Mouse (Mus musculus): ENCODE measurements around the gene Ptpn6. TPM values are rescaled to one million over a fixed set of nuclear protein-coding genes. Genes with fewer than 3 reads are reported as not detected.

Ptpn6 gene
- total RNA-seq, 1 experiment from 2014 or later, result 9.1 TPM

DNA sequence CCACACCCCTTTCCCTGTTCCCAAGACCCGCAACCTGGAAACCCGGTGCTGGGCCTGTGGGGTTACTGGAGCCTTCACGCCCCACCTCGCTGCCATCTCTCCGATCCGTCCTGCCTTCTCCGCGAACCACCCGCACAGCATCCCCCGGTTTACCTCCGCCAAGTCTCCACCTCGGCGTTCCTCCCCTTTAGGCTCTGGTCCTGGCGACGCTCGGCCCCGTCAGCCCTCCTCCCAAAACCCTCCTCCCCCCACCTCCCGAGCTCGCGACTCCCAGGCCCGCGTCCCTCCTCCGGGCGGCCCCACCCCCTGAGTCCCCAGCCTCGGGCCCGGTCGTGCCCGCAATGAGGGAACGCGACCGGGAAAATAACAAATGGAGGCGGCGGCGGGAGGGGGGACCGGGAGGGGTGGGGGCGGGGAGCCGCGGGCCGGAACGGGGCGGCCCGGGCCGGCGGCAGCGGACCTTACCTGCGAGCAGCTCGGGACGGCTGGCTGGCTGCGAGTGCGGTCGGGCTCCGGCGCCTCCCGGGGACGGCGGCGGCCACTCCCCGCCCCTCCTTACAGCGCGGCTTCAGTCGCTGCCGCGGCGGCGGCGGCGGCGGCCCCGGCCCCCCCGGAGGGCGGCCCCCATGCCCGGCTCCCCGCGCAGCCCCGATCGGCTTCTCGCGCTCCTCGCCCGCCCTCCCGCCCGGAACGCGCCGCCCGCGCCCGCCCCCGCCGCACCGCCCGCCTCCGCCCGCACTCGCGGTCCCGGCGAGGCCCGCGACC is 17.5 kb upstream of the Ptpn6 start, which contains the start of the genes Gm45234 and Atn1:
Gene Gm45234, minus strand, starts transcription at position 191 of the 765 bp plus-strand sequence.
Gene Atn1, minus strand, starts transcription at position 694 of the 765 bp plus-strand sequence.
- DNase-seq, result peak; percentile 82

DNA sequence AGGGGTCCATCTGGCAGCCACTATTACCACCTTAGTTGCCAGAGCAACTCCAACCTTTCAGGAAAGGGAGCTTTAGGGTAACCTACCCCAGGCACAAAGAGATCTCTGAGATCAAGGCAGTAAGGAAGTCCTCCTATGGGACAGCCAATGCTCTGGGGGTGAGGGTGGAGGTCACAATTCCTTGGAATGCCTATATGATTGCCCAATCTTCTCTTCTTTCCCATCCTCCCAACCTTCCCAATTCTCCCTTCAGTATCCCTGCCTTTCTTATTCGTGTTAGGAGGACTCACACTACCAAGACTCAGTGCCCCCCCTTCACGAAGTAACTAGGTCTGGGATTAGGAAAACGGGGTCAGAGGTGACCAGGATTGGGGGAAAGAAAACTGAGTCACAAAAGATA is 16.8 kb upstream of the Ptpn6 start:
- DNase-seq, result no peak

DNA sequence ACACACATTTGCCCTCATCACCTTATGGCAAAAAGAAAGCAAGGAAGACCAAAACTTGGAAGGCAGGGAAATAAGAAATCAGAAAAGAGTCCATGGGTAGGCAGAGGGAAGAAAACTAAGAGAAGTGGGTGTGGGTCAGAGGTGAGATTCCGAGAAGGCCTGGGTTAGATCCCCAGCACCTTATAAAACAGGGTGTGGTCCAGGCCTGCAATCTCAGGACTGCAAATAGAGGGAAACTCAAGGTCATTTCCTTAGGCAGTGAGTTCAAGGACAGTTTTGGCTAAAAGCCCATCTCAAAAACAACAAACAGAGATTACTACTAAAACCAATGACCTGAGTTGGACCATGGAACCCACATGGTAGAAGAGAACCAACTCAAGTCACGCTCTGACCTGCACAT is 15.3 kb upstream of the Ptpn6 start:
- no peak for DNase-seq

DNA sequence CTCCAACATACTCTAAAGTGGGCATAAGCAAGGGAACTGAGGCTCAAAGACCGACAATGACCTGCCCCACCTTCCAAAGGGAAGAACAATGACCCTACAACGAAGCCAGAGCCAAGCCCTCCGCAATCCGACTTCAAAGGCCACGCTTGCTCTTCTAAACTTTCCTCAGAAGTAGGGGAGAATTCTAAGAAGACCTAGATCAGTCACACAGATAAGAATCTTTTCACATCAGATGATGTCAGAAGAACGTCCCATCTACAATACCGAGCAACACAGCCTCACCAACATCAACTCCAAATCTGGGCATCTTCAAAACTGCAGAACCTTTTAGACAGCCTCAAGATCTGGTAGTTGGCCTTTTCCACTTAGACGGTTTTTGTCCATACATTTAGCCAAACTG is 11.9 kb upstream of the Ptpn6 start:
- DNase-seq, result no peak

DNA sequence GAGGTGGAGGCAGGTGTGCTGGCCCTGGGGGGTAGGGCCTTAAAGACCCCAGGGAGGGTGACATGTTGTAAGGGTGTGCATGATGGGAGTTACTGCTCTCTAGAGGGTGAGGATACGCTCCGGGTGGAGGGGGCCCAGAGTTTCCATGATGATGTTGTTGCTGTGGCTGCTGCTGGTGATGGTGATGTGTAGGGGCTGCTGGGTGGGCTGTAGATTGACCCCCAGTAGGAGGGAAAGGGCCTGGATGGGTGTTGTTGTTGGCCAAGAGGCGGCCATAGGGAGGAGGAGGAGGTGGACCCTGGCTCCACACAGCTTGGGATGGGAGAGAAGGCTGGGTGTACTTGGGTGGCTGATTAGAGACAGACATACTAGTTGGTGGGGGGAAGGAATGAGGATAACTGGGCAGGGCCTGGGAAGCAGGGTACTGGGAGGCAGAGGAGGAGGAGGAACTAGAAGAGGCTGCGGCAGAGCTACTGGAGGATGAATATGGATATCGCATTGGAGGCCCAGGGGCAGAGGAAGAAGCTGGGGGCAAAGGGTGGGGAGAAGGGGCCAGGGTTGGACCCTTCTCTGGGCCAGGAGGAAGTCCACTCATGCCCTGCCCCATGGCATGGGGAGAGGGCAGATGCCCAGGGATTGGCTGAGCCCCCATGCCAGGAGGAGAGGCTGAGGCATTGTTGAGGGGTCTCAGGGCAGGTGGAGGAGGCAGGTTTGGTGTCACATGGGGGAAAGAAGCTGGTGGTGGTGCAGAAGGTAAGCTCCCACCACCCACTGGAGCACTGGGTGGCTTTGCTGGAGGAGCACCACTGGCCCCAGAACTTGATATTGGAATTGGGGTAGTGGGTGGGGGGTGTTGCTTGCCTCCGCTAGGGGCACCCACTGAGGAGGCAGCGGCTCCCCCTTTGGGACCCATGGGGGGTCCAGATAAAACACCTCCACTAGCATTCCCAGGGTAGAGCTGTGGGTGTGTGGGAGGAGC is 8.4 kb upstream of the Ptpn6 start:
- DNase-seq, result no peak

DNA sequence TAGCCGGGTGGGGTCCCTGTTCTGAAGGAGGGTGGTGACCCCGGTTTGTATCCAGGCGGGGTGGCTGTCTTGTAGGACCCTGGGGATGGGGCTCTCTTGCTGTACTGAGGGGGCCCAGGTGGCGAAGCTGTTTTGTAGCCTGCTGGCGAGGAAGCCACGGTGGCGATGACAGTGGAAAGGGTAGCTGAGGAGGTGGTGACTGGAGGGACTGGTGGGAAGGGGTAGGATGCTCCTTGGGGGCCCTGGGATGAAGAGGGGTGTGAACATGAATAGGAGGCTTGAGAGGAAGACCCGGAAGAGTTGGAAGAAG is 7.7 kb upstream of the Ptpn6 start:
- DNase-seq, result no peak

DNA sequence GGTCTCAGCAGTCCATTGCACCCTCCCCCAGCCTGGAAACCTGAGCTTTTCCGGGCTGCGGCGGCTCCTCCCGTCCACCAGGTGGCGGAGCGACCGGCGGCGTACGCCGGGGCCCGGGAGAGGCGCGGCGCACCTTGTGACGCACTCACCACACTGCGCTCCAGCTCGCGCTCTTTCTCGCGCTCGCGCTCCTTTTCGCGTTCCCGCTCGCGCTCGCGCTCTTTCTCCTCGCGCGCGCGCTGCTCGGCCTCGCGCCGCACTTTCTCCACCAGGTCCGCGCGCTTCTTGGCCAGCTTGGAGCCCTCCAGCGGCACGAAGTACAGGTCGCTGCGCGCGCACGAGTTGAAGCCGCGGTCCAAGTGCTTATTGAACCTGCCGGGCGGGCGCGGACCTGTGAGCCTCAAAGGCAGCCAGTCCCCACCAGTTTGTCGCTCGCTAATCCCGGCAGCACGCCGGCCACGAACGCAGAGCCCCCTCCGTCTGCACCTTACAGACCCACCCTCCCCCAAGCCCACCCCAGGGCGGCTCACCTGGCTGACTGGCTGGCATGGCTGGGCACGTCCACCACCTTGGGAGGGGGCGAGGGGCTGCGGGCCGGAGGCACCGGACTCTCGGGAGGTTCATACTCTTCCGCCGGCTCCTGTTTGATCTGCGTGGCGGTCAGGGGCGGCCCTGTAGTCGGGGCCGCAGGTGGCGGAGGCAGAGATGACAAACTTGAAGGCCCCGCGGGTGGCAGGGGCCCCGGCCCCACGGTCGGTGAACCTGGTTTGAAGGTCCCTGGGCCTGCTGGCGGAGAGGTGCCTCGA is 7.2 kb upstream of the Ptpn6 start:
- DNase-seq, result peak; percentile 93

DNA sequence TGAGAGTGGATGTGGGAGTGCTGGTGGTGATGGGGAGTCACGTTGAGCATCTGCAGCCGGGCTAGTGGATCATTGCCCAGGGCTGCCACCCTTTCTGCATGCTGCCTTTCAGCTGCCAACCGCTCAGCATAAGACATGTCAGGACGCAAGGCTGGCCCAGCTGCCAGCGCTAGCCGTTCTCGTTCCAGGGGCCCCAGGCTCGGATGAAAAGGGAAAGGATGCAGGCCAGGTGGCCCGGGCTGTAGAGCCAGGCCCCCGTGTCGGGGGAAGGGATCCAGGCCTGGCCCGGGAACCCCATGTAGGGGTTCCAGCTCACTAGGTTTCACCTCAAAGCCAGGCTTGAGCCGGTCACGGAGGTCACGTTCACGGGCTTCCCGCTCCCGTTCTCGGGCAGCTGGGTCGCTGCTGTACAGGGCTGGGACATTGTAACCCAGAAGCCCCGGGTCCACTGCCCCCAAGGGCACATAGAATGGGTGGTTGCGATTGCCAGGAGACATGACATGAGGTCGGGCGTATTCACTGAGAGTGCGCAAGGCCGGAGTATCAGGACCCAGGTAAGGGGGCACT is 6.3 kb upstream of the Ptpn6 start:
- DNase-seq, result no peak

DNA sequence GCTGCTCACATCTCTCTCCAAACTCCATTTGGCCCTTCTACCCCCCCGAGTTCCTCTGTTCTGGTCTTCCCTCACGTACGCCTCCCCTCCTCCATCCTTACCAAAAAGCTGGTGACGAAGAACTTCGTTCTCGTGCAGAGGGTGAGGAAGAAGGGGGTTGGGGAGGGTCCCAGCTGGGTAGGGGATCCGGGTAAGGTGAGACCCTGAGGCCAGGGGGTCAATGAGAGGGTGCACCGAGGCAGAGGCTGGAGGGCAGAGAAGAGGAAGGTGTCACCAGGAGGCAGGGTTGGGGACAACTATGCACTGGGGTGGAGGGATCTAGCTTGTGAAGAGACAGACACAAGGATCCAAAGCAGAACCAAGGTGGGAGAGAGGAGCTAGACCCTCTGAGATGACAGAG is 5.1 kb upstream of the Ptpn6 start:
- no peak for DNase-seq

DNA sequence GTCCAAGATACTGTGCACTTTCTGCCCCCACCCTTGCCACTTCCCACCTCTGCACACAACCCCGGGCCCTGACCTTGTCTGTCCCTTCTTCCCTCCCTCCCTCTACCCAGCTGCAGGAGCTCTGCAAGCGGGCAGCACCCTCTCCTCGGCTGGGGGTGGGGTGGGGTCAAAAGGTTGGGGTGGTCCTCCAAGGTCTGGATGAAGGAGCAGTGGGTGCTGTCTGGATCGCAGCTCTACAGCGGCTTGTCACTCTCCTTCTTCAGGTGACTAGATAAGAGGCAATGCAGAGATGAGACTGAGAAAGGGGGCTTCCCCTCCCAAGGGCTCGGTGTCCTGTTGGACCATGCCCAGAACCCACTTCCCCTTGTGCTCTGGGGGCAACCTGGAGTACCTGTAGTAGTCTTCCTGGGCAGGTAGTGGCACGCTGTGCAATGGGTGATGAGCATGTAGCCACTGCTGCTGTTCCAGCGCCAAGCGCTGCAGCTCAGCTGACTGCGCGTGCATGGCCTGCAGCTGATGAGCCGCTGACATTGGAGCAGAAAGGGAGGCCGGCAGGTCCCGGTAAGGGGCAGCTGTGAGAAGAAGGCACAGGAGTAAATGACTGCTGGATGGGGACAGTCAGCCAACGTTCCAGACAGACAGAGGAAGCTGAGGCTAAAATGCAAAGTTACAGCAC is 4.5 kb upstream of the Ptpn6 start:
- no peak for DNase-seq

DNA sequence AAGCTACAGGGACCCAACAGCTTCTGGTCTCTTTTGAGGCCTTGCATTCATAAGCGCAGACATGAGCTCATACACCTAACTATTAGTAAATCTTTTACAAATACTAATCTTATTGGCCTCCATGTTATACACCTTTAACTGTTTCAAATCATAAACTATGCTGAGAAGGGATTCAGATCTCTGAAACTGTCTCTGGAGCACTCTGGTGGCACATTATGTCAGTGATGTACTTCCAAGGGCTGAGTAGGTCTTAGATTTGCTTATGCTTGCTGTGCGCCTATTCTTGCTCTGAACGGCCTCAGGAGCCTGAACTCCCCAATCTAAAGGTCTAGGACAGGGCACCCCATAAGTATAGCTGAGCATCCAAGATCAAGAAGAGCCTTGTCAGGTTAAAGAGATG is 3.3 kb upstream of the Ptpn6 start:
- no peak for DNase-seq

DNA sequence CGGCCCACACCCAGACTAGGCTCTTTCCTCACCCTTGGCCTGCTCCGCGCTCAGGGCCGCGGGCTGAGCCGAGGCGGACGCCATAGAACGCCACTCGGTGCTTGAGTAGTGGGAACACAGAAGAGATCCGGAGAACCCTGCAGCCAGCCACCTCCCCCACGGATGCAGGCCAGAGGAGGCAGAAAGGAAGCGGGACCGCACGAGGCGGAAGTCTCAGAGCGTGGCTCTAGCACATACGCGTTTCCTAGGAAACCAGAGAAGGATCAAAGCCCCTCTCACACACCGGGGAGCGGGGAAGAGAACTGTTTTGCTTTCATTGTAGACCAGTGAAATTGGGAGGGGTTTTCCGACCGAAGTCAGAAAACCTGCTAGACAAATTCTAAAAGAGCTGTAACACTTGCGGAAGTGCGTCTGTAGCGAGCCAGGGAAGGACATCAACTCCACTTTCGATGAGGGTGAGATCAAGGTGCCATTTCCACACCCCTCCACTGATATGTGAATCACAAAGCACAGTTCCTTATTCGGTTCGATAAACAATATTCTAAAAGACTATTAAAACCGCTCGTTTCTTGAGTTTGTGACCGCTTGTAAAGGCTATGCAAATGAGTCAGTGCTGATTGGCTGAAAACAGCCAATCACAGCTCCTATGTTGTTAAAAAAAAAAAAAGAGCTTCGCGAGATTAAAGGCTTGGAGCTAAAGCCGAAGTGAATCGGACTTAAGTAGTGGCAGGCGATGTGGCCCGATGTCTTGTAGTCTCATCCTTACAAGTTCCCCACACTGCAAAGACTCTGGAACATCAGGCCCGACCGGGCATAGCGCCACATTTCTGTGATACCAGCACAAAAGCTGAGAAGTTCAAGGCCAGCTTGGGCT is 2.6 kb upstream of the Ptpn6 start, which contains the start of gene Grcc10:
Gene Grcc10, minus strand, starts transcription at position 487 of the 874 bp plus-strand sequence.
- peak; percentile 79 for DNase-seq

DNA sequence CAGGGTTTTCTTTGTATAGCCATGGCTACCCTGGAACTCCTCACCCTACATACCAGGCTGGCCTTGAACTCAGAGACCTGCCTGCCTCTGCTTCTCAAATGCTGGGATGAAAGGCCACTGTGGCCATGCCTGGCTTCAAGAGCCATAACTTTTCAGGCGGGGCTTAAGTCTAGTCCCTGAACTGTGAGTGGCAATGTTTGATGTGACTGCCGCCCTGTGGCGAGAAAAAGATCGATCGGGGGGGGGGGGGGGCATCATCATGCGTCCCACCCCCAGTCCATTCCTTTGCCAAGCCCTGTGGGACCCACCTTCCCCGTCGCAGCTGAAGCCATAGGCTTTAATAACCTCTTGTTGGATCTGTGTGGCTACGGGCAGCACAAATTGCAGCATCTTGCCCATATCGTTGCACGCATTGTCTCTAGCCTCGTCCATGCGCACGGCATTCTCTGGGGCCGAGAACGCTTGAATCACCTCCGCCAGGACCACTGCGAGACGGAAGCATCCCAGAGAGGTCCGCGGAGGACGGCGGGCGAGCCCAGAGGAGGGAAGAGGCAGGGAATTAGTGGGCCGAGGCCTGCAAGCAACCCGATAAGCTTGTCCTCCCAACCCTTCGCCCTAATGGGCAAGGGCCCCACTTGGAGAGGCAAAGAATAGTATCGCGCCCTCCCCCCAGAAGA is 1.8 kb upstream of the Ptpn6 start:
- DNase-seq, result peak; percentile 56

DNA sequence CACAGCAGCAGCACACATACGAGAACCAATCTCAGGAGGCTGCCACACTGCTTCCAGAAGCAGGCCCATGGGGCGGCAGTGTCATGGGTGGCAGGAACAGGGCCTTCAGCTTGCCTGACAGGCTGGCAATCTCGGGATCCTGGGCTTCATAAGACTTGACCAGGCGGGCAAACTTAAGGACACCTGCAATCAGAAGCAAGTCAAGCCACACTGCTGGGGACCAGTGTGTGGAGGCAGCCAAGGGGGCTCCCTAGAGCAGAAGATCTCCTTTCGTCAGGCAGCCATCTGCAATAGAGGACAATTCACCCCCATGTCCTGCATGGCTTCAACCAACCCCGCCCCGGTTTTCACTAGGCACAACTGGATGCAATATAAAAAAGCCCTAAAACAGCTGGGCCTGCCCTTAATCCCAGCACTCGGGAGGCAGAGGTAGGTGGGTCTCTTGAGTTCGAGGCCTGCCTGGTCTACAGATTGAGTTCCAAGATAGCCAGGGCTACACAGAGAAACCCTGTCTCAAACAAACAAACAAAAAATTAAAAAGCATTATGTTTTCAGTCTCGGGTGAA is 800 bp upstream of the Ptpn6 start:
- no peak for DNase-seq

DNA sequence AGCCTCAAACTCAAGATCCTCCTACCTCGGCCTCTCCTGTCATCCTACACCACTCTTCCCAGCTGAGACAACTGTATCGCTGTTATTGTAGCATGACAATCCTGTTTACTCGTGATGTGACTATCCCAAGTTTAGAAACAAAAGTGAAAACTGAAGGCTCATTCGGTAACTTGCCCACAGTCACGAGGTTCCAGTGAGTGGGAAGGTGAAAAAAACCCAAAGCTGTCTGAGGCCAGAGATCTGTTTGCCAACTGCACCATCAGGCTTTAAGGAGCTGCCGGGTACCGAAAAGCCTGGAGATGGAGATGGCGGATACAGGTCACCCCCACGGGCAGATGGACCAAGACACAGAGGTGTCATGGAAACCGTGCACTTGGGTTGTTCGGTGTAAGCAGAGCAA is 1.5 kb downstream of the Ptpn6 start:
- no peak for DNase-seq

DNA sequence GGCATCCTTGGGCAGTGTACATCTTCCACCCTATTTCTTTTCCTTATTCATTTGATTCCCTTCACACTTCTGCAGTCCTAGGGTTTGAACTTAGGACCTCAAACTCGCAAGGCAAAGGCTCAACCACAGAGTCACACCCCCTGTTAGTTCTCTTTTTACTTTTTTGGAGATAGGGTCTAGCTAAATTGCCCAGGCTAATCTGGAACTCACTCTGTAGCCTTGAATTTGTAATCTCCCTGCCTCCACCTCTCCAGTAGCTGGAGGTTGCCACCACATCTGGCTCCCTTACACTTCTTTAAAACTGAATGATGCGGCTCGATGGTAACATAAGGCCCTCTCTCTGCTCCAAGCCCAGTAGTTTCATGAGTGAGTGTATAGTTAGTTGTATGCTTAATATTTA is 4.1 kb downstream of the Ptpn6 start:
- DNase-seq, result no peak

DNA sequence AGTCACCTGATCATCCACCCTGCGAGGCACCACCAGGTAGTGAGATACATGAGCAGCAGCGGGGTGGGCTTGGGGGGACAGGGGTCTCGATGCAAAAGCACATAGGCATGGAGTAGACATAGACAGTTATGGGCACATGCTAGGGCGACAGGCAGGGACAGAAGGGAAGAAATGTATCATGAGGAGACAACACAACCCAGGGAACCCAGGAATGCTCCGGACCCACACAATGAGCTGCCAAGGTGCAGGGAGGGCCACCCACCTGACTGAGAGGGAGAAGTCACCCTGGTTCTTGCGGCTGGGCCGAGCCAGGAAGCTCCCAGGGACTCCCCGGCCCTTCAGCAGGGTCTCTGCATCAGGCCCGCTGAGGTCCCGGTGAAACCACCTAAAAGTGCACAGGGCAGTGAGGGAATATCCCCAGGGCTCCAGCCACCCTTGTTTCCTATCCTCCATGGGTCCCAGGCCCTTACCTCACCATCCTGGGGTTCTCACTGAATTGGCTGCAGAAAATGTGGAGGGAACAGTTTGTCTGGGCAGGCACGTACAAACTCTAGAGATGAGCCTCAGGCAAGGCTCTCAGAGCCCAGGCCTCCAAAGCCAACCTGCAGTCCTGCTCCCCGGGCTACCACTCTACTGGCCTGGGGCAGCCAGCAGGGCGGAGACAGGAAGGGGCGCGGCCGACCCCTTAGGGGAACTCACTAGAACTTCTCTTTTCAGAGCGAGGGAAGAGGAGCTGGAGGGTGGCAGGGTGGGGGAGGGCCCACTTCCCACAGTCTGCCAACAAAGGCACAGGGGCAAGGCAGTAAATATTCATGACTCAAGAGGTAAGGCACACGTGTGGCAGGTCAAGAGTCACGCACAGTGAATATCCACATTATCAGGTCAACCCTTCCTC is 5.8 kb downstream of the Ptpn6 start:
- no peak for DNase-seq

DNA sequence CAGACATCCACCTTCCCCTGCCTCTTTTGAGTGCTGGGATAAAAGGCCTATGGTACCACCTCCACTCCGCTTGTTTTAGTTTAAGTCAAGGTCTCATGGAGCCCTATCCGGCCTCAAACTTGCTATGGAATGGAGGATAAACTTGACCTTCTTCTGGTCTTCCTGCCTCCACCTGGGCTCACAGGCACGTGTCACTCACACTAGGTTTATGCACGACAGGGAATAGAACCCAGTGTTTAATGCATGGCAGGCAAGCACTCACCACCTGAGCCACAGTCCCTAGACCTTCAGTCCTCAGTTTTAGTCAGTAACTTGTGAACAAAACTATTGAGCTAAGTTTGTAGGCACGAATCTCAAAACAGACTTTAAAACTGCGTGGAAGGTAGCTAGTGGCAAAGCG is 7.5 kb downstream of the Ptpn6 start:
- DNase-seq, result no peak

All from adrenal gland, postnatal 25 days (tissue).